Mouse (Mus musculus): ENCODE data around the gene Dtl. TPM values are rescaled to one million over a fixed set of nuclear protein-coding genes. Genes with fewer than 3 reads are reported as not detected.

Dtl gene
- total and polyA plus RNA-seq, 2 experiments from 2014 or later, result 6.6 to 7.5 TPM

GRCm38 (mm10) chr1:191617589-191617988, 42.2 kb upstream of the Dtl start:
- Histone ChIP-seq H3K4me1 (ENCODE audit: insufficient read depth, low read length) (no peaks in the 10 kb centered on the region), H3K9ac (replicated peaks; ENCODE audit: low read length) (no peak overlapping the region), H3K9me3 (ENCODE audit: low read length) (no peaks in the 10 kb centered on the region), H3K4me2 (ENCODE audit: low read depth, low read length) (no peak overlapping the region), H3K27ac (no peak overlapping the region), H3K27me3 (ENCODE audit: insufficient read depth, low read length) (no peaks in the 10 kb centered on the region), H3K4me3 (ENCODE audit: low read length) (no peak overlapping the region), H3K36me3 (ENCODE audit: insufficient read depth, low read length) (peaks cover 64% of the 10 kb centered on the region)
- no peak for TF ChIP-seq CTCF (IDR thresholded peaks at IDR 0.05; ENCODE audit: low read depth)
- no peak for ATAC-seq
- WGBS, result 86% methylated on average over 3 of the region's 3 CpGs
- no peak for DNase-seq (ENCODE audit: low spot score)

DNA sequence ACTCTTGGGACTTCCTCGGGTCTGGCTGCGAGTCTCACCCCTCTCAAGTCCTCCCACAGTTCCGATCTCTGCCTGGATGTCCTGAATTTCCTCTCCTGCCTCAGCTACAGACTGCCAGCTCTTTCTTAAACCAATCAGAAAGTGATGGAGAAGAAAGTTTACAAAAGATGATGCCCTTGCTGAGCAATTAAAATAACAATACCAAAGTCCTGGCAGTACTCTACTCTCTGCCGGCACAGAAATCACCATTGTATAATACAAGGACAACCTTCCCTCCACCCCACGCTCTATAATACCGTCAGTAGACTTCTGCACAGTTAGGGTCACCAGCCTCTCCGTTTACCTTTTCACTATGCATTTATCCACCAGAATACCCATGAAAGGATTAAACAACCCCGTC, 40.9 kb upstream of the Dtl start:
- Histone ChIP-seq H3K4me1 (ENCODE audit: insufficient read depth, low read length) (no peaks in the 10 kb centered on the region), H3K4me3 (ENCODE audit: low read length) (no peak overlapping the region), H3K27me3 (ENCODE audit: insufficient read depth, low read length) (no peaks in the 10 kb centered on the region), H3K4me2 (ENCODE audit: low read depth, low read length) (no peak overlapping the region), H3K27ac (no peak overlapping the region), H3K9ac (replicated peaks; ENCODE audit: low read length) (no peak overlapping the region), H3K36me3 (ENCODE audit: insufficient read depth, low read length) (peaks cover 72% of the 10 kb centered on the region), H3K9me3 (ENCODE audit: low read length) (no peaks in the 10 kb centered on the region)
- TF ChIP-seq CTCF (IDR thresholded peaks at IDR 0.05; ENCODE audit: low read depth), result no peak
- 62% methylated on average over 8 of the region's 8 CpGs for WGBS
- no peak for ATAC-seq
- DNase-seq (ENCODE audit: low spot score), result no peak

DNA sequence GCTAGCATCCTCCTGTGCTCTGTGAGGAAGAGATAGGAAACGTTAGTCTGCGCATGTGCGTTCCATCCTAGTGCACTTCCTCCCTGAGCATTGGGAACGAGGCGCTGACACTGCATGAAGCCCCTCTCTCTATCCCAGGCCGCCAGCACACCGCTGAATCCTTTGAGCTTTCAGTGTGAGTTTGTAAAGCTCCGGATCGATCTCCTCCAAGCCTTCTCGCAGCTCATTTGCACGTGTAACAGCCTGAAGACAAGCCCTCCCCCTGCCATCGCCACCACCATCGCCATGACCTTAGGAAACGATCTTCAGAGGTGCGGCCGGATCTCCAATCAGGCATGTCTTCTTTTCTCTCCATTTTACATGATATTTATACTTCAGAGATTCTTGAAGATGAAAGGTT, 37.5 kb upstream of the Dtl start:
- no peak for TF ChIP-seq CTCF (IDR thresholded peaks at IDR 0.05; ENCODE audit: low read depth)

GRCm38 (mm10) chr1:191611686-191612085, 36.3 kb upstream of the Dtl start:
- no peak for DNase-seq (ENCODE audit: low spot score)
- 94% methylated on average over 9 of the region's 9 CpGs for WGBS
- no peak for ATAC-seq

More for the DNA sequence above, 37.5 kb upstream of the Dtl start:
- no peak overlapping the region for H3K4me3 ChIP-seq (ENCODE audit: low read length)
- H3K36me3 ChIP-seq (ENCODE audit: insufficient read depth, low read length), result peaks cover 72% of the 10 kb centered on the region
- no peak overlapping the region for H3K9ac ChIP-seq (replicated peaks; ENCODE audit: low read length)
- DNase-seq (ENCODE audit: low spot score) (no peak), ATAC-seq (no peak)
- no peak overlapping the region for H3K27ac ChIP-seq
- H3K27me3 ChIP-seq (ENCODE audit: insufficient read depth, low read length), result no peaks in the 10 kb centered on the region
- H3K4me1 ChIP-seq (ENCODE audit: insufficient read depth, low read length), result no peaks in the 10 kb centered on the region
- 89% methylated on average over 16 of the region's 16 CpGs for WGBS
- H3K4me2 ChIP-seq (ENCODE audit: low read depth, low read length), result no peak overlapping the region
- H3K9me3 ChIP-seq (ENCODE audit: low read length), result no peaks in the 10 kb centered on the region

GRCm38 (mm10) chr1:191610357-191610756, 35.0 kb upstream of the Dtl start:
- Histone ChIP-seq H3K4me3 (ENCODE audit: low read length) (no peak overlapping the region), H3K36me3 (ENCODE audit: insufficient read depth, low read length) (peaks cover 75% of the 10 kb centered on the region), H3K4me2 (ENCODE audit: low read depth, low read length) (no peak overlapping the region), H3K9ac (replicated peaks; ENCODE audit: low read length) (no peak overlapping the region), H3K27ac (no peak overlapping the region), H3K9me3 (ENCODE audit: low read length) (no peaks in the 10 kb centered on the region), H3K27me3 (ENCODE audit: insufficient read depth, low read length) (no peaks in the 10 kb centered on the region), H3K4me1 (ENCODE audit: insufficient read depth, low read length) (no peaks in the 10 kb centered on the region)
- no peak for ATAC-seq
- WGBS, result 95% methylated on average over 7 of the region's 7 CpGs
- no peak for DNase-seq (ENCODE audit: low spot score)
- no peak for TF ChIP-seq CTCF (IDR thresholded peaks at IDR 0.05; ENCODE audit: low read depth)

More at GRCm38 (mm10) chr1:191611686-191612085, 36.3 kb upstream of the Dtl start:
- Histone ChIP-seq H3K9ac (replicated peaks; ENCODE audit: low read length) (no peak overlapping the region), H3K4me1 (ENCODE audit: insufficient read depth, low read length) (no peaks in the 10 kb centered on the region), H3K4me2 (ENCODE audit: low read depth, low read length) (no peak overlapping the region), H3K9me3 (ENCODE audit: low read length) (no peaks in the 10 kb centered on the region), H3K36me3 (ENCODE audit: insufficient read depth, low read length) (peaks cover 76% of the 10 kb centered on the region), H3K4me3 (ENCODE audit: low read length) (no peak overlapping the region), H3K27me3 (ENCODE audit: insufficient read depth, low read length) (no peaks in the 10 kb centered on the region), H3K27ac (no peak overlapping the region)
- TF ChIP-seq CTCF (IDR thresholded peaks at IDR 0.05; ENCODE audit: low read depth), result no peak

- no peak for DNase-seq (ENCODE audit: low spot score)
- 98% methylated on average over 1 of the region's 1 CpGs for WGBS
- no peak overlapping the region for H3K4me2 ChIP-seq (ENCODE audit: low read depth, low read length)
These were observed 34.2 kb upstream of the Dtl start for GRCm38 (mm10) chr1:191609578-191609977.

DNA sequence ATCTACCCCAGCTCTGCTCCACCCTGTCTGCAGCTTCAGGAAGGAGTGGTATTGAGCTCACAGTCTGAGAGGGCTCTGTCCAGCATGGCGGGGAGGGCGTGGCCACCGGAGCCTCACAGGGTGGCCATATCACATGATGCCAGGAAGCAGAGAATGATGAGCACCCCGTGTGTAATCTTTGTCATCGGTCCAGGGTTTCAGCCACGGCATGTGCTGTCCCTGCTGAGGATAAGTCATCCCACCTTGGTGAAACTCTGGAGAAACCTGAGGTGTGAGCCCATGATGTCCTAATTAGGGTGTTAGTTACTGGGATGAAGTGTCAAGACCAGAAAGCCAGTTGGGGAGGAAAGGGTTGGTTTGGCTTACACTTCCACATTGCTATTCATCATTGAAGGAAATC, 33.7 kb upstream of the Dtl start:
- Histone ChIP-seq H3K4me2 (ENCODE audit: low read depth, low read length) (no peak overlapping the region), H3K36me3 (ENCODE audit: insufficient read depth, low read length) (peaks cover 70% of the 10 kb centered on the region), H3K4me3 (ENCODE audit: low read length) (no peak overlapping the region), H3K9ac (replicated peaks; ENCODE audit: low read length) (no peak overlapping the region), H3K27ac (no peak overlapping the region), H3K27me3 (ENCODE audit: insufficient read depth, low read length) (no peaks in the 10 kb centered on the region), H3K9me3 (ENCODE audit: low read length) (no peaks in the 10 kb centered on the region), H3K4me1 (ENCODE audit: insufficient read depth, low read length) (no peaks in the 10 kb centered on the region)
- WGBS, result 93% methylated on average over 6 of the region's 6 CpGs
- DNase-seq (ENCODE audit: low spot score) (no peak), ATAC-seq (no peak)
- no peak for TF ChIP-seq CTCF (IDR thresholded peaks at IDR 0.05; ENCODE audit: low read depth)

More at GRCm38 (mm10) chr1:191609578-191609977, 34.2 kb upstream of the Dtl start:
- ATAC-seq, result no peak
- Histone ChIP-seq H3K27ac (no peak overlapping the region), H3K36me3 (ENCODE audit: insufficient read depth, low read length) (peaks cover 75% of the 10 kb centered on the region), H3K4me1 (ENCODE audit: insufficient read depth, low read length) (no peaks in the 10 kb centered on the region), H3K4me3 (ENCODE audit: low read length) (no peak overlapping the region), H3K9me3 (ENCODE audit: low read length) (no peaks in the 10 kb centered on the region), H3K27me3 (ENCODE audit: insufficient read depth, low read length) (no peaks in the 10 kb centered on the region), H3K9ac (replicated peaks; ENCODE audit: low read length) (no peak overlapping the region)
- TF ChIP-seq CTCF (IDR thresholded peaks at IDR 0.05; ENCODE audit: low read depth), result no peak

Data from hindbrain, postnatal 0 days (tissue).